Mouse (Mus musculus) bone marrow, adult 2 months (tissue): Measurements from ENCODE around the gene Zfp706.

Source experiments
- CTCF ChIP-seq: fragments of 200-500 bp; IDR thresholded peaks from 2 replicates; pipeline ENCODE4 v1.5.1; 2011; ENCODE audit warnings: low read length, control low read depth; ENCODE audit not compliant: control insufficient read depth, insufficient read depth
- POLR2A ChIP-seq: fragments of 200-500 bp; IDR thresholded peaks from 2 replicates; pipeline ENCODE4 v1.6.1; 2011; ENCODE audit warnings: low read depth, mild to moderate bottlenecking, control low read depth, low read length, borderline replicate concordance; ENCODE audit not compliant: control insufficient read depth

DNA sequence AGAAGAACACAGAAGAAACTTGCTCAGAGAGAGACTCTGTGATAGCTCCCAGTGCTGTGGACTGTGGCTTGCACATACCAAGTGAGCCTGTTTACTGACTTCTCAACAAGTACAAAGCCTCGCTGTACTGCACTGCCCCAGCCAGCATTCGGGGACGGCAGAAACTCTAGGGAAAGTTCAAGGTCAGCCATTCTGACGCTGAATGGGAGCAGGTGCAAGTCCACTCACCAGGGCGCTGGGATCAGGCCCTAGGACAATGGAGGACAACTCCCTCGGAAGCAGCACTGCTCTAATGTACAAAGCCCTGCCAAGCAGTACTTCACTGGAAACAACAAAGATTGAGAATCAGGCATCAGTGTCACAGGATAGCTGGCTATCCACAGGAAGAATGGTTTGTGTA, 16.2 kb downstream of the Zfp706 start:
- no peak for TF ChIP-seq POLR2A
- TF ChIP-seq CTCF = no peak
